Mouse (Mus musculus): ENCODE results near the gene B3galt6. TPM values are rescaled to one million over a fixed set of nuclear protein-coding genes. Genes with fewer than 3 reads are reported as not detected.

B3galt6 gene
- total RNA-seq (2021) = 6.6 and 9.7 TPM in 2 replicates
- long read RNA-seq, transcript B3galt6-201 (1 exons, 3,184 nt) = major isoform, 70 of 70 reads
- long read RNA-seq, partial matches to known transcripts = 0 of 70 reads
- long read RNA-seq, other reads (novel, unspliced or antisense) = 0 of 70 reads

GRCm38 (mm10) chr4:155992241-155992905, at the start of gene B3galt6, which contains the start of gene Sdf4:
Gene B3galt6 (minus strand): TSS chr4:155992649.
Gene Sdf4 (plus strand): TSS chr4:155992872.
- DNase-seq = peak; percentile 79

- no peak for DNase-seq
Measured at GRCm38 (mm10) chr4:156034901-156035300, 42.5 kb upstream of the B3galt6 start.

GRCm38 (mm10) chr4:156034301-156034700, 41.9 kb upstream of the B3galt6 start:
- no peak for DNase-seq

- DNase-seq = no peak
Measured at GRCm38 (mm10) chr4:156033476-156034119, 41.1 kb upstream of the B3galt6 start.

GRCm38 (mm10) chr4:156032856-156033255, 40.4 kb upstream of the B3galt6 start:
- DNase-seq = no peak

- peak; percentile 79 for DNase-seq
Measured at GRCm38 (mm10) chr4:156031593-156032391, 39.3 kb upstream of the B3galt6 start.

GRCm38 (mm10) chr4:156031255-156031592, 38.8 kb upstream of the B3galt6 start:
- no peak for DNase-seq

GRCm38 (mm10) chr4:156030651-156031118, 38.2 kb upstream of the B3galt6 start:
- DNase-seq = no peak

- DNase-seq = no peak
Measured at GRCm38 (mm10) chr4:156028580-156028979, 36.1 kb upstream of the B3galt6 start.

GRCm38 (mm10) chr4:156026013-156026412, 33.6 kb upstream of the B3galt6 start, which contains the start of gene Tnfrsf18:
Gene Tnfrsf18 (plus strand): TSS chr4:156026164.
- DNase-seq = peak; percentile 31

- no peak for DNase-seq
Measured at GRCm38 (mm10) chr4:156024184-156024583, 31.7 kb upstream of the B3galt6 start.

GRCm38 (mm10) chr4:156023520-156023919, 31.1 kb upstream of the B3galt6 start:
- no peak for DNase-seq

GRCm38 (mm10) chr4:156021942-156022419, 29.5 kb upstream of the B3galt6 start:
- no peak for DNase-seq

- DNase-seq = no peak
Measured at GRCm38 (mm10) chr4:156021381-156021780, 28.9 kb upstream of the B3galt6 start.

GRCm38 (mm10) chr4:156019771-156020170, 27.3 kb upstream of the B3galt6 start:
- DNase-seq = no peak

GRCm38 (mm10) chr4:156014436-156014835, 22.0 kb upstream of the B3galt6 start:
- no peak for DNase-seq

- DNase-seq = no peak
Measured at GRCm38 (mm10) chr4:156013637-156014036, 21.2 kb upstream of the B3galt6 start, which contains the start of gene Tnfrsf4. Gene Tnfrsf4 (plus strand): TSS chr4:156013843.

GRCm38 (mm10) chr4:156008369-156008768, 15.9 kb upstream of the B3galt6 start:
- DNase-seq = no peak

- no peak for DNase-seq
Measured at GRCm38 (mm10) chr4:156004109-156004508, 11.7 kb upstream of the B3galt6 start.

- no peak for DNase-seq
Measured at GRCm38 (mm10) chr4:155993606-155994005, 1.2 kb upstream of the B3galt6 start.

GRCm38 (mm10) chr4:155992906-155993547, 578 bp upstream of the B3galt6 start:
- peak; percentile 94 for DNase-seq

- DNase-seq = no peak
Measured at GRCm38 (mm10) chr4:155991908-155992230, 580 bp downstream of the B3galt6 start.
